Mouse (Mus musculus) testis, postnatal 10 days (tissue): ENCODE measurements at regions not wholly inside any gene's neighbourhood (a gene's known extent, or its start where the extent isn't known, plus 50 kb on each side); places are given as distances from the start of the nearest gene placed in this dataset.

Experiments
- DNase-seq: peaks from one replicate; pipeline ENCODE4 v3.0.0; 2021; ENCODE audit warnings: low spot score

DNA sequence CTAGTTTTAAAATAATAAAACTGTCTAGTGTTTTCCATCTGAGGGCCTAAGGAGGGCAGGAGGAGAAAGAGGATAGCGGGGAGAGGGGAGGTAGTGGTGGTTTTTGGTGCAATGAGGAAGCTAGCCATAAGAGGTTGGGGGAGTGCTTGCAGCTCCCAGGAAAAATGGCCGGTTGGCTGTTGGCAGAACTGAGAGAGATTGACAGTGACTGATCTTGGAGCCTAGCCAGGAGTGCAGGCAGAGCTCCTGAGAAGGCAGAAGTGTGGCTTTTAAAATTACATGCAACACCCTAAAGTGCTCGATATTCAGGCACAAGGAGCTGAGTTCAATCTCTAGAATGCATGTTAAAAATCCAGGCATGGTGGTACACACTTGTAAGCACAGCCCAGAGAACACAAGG lies 938.3 kb upstream of the 2610301B20Rik start:
- DNase-seq = no peak

DNA sequence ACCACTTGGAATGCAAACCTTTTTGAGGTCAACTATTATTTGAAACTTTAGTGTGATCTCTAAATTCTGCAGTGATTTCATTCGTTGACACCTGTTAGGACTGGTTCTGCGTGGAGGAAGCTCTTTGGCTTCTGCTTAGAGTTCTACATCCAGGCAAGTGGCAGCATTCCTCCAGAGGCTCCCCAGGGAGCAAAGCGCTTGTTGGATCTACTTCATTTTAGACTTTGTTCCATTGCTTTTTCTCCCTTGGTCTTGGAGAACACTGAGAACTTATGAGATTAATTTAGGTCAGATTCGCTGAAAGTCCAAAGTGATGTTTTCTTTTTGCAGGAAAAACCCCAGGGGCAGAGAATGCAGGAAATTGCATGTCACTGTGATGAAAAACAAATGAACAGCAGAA lies 922.9 kb upstream of the 2610301B20Rik start:
- DNase-seq = no peak

- no peak for DNase-seq
Measured at GRCm38 (mm10) chr4:9974631-9975030, 899.7 kb upstream of the 2610301B20Rik start.

GRCm38 (mm10) chr4:9981354-9982040 lies 892.8 kb upstream of the 2610301B20Rik start:
- no peak for DNase-seq

GRCm38 (mm10) chr4:9982786-9983525 lies 891.3 kb upstream of the 2610301B20Rik start:
- DNase-seq = no peak

DNA sequence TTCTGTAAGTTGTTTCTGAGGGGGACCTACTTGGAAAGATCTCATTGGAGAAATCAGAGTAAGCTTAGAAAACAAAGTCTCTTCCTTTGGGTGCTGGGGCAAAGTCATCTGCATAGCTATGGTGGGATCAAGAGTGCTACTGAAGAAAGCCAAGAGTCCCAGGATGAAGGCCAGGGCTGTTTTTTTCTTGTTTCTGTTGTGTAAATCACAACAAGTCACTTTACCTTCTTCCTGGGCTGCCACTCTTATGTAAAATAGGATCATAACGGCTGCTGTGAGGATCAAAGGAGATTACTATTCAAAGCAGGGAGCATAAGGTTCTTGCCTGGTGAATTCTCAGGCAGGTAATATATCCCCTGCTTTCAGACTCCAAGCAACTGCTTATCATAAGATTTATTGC lies 880.4 kb upstream of the 2610301B20Rik start:
- no peak for DNase-seq

DNA sequence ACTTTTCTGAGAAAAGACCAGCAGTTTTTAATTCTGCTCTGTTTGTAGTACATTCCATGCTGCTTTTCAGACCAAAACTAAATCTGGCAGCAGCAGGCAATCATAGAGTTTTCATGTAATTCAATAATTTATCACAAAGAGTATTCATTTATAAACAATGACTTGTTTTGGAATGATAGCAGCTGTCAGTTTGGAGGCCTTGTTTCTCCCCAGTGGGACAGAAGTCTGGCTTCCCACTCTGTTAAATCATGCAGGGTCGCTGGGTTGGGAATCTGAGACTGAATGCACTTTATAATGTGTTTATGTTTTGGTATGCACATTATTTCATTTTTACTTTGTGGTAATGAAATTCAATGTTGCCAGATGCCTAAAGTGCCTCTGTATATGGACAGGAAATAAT lies 879.8 kb upstream of the 2610301B20Rik start:
- no peak for DNase-seq

DNA sequence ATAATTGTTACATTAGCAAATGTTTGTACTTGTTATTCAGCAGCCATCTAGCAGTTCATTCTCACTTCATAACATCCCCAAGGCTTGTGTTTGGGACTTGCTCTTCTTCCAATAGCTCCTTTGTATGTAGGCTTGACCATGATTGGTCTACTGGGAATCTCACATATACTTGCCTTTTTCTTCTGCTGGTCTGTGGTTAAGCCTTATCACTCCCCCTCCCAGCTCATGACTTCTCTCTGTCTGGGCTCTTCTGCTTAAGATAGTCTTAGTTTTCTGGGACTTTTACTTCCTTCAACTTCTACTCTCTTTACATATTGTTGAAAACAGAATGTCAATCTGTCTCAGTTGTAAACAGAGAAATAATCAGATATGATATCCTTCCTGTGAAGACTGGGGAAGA lies 844.0 kb upstream of the 2610301B20Rik start:
- DNase-seq = no peak

- DNase-seq = no peak
Measured at GRCm38 (mm10) chr4:10031764-10032163, 842.5 kb upstream of the 2610301B20Rik start.

DNA sequence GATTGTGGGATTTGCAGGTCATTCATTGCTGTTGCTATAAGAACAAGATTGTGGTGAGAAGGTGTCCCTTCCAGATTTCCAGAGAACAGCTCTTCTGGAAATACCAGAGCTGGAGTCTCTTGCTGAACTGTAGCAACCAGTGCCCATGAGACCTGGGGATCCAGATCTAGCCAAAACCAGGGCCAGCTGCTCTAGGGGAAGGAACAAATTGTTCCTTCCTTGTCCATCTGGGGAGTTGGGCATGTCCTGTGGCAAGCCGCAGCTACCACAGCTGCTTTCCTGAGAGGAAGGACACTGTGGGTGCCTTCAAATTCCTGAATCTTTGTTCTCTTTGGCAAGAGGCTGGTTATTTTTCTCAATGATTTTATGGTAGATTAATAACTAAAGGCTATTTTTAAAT lies 839.0 kb upstream of the 2610301B20Rik start:
- no peak for DNase-seq

DNA sequence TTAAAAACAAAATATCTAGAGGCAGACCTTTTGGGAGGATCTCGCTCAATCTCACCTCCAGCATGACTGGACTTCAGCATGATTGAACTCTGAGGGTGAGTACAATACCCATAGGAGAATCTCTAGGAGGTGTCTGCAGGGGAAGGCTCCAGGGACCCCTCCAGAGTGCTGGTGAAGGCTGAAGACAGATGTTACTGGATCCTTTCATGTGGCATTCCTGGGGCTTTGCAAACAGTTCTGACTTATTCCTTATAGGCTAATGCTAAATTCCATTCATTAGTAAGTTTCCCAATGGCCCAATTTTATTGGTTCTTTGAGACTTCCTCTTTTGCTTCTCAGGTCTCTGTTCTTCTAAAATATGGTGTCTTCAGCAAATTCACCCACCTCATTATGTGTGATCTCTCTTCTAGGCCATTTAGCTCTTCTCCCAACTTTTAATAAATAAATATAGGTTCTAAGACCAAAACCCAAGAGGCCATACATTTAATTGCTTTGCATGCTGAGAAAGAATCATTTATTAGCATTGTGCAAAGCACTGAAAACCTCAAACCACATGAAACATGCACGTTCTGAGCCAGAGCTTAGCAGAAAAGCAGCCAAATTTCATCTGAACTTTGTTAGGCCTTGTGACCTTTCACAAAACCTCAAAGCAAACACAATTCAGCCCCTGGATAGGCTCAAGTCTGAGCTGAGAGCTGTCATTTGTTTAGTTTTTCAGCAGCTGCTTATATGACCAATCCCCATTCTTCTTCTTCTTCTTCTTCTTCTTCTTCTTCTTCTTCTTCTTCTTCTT lies 832.8 kb upstream of the 2610301B20Rik start:
- no peak for DNase-seq

DNA sequence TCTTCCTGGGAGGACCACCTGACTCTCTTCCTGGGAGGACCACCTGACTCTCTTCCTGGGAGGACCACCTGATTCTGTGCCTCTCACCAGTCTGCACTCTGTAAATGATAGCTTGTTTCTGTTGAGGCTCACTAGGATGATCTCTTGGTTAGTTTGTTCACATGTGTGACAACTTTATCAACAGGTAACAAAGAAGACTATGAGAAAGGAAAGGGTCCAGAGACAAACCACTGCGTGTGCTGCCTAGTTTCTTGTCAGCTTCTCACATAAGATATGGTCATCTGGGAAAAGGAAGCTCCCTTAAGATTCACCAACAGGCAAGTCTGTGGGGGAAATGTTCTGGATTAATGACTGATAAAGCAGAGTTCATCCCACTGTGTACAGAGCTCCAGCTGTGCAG lies 825.5 kb upstream of the 2610301B20Rik start:
- no peak for DNase-seq

DNA sequence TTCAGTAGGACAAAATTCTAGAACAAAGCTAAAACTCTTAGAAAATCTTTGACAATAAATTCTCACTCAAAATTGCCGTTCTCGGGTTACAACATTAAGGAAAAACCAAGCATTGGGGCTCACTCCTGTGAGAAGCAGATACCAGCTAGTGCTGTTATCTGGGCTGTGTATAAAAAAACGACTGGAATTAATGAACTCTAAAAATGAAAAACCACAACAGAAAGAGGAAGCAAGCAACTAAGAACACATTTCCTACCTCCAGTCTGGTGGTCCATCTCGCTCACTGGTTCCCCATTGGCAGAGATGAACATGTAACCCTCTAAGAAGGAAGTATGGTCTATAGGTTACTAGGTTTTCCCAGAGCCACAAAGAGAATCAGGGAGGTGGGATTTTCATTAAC lies 824.9 kb upstream of the 2610301B20Rik start:
- DNase-seq = no peak

DNA sequence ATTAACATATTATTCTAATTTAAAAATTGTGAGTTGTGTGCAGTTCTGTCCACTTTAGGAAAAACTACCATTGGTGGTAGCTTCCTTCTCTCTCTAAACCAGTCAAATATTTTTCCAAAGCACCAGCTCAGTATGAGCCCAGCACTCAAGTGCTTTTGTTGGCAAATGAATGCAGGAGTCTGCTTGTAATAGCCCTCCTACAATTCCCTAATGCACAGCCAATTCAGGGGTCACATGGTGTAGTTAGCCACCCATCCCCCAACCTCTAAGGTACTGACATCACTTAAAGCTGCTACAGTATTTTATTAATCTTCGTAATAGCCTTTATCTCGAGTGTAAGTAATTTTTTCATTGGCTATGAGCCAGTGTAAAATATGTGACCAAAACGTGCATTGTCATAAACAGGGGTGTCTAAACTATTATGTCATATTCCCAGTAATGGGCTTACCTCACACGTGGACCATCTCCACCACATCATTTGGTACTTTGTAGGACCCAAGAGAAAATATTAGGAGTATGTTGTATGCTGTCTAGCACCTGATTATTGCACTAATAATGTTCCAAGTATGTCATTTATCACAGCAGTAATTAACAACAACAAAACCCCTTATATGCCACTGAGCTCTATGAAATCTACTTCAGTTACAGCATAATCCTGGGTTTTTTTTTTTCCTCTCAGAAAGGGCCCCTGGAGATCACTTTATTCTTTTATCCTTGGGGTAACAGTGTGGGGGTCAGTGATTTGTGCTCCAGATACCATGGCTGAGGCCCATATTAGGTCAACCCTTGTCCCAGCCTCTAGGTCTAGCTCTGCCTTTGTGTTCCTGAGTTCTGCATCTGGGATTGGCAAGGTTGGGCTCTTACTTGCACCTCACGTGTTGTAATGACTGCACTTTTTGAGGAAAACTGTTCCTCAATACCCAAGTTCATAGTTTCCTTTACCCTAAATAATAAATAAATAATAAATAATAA lies 822.7 kb upstream of the 2610301B20Rik start:
- no peak for DNase-seq

DNA sequence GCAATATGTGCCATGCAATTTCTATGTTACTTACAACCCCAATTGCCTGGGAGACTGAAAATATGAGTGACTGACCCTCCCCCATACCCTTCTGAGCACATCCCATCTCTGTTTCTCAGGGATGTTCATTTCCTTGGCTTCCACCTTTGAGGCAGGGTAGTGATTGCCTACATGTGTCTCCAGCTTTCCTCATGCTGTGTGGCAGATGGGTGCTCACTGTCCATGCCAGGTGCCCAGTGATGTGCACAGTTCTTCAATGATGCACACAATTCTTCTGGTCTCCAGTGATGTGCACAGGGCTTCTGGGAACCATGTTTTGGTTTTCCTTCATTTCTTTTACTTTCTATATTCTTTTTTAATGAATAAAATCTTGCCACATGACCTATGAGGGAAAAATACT lies 821.4 kb upstream of the 2610301B20Rik start:
- no peak for DNase-seq

DNA sequence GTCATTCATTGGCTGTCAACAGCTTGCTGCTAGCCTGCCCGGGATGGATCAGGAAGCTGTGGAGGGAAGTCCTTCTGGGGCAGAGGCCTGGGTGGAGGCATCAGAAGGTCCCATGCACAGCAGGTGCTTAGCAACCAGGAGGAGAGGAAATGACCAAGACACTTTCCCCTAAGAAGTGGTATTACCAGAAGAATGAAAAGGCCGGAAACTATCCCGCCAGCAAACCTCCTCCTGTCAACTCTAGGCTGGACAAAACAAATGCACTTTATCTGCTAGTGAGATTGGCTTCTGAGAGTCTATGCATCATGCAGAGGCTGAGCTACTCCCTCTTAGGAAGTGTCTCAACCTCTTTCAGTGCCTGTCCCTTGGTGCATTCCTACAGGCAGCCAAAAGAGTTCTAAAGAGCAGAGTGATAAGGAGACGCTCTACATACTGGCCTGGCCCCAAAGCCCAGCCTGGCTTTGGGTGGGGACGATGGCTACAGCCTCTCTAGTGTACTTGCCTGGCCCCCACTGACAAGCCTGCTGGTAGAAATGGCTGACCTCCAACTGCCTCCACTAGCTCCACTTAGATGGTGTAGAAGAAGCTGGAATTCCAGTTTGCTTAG lies 801.7 kb upstream of the 2610301B20Rik start:
- no peak for DNase-seq

DNA sequence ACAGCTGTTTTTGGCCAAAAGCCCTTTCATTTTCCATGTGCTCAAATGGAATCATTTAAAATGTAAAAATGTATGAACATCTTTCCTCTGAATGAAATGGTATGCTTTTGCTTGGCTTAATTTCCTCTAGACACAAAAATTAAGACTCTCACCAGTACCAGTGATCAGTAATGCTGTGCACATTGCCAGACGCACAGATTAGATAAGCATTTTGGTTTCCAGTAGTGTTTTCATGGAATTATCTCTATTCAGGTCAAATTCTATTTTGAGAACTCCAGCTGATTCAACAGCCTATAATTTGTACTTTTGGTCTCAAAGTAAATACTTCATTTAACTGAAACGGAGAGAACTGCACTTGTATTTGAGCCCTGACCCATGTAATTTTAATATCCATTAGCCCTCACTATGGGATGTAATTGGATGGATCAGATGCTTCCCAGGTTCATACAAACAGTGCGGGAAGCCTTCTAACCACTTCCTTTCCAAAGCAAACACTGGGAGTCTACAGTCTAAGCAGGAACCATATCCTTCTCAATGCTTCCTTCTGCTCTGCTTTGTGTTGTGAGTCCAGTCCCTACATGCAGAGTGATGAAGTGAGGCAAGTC lies 794.6 kb upstream of the 2610301B20Rik start:
- no peak for DNase-seq

DNA sequence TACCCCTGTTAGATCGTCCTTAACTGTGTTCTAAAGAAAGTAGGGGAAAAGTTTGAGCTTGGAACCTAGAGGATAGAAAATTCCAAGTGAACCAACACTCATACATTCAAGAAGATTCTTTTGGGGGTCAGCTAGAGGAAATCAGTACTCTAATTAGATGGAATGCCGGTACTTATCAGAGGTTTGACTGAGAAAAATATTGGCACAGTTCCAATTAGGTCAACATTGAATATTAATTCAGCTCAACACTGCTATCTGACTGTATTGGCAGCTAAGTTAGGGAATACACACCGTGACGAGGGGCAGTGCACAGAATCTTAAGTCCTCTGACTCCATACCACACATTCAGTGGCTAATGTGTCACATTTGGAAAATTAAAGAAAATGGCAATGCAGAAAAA lies 759.5 kb upstream of the 2610301B20Rik start:
- DNase-seq = no peak

DNA sequence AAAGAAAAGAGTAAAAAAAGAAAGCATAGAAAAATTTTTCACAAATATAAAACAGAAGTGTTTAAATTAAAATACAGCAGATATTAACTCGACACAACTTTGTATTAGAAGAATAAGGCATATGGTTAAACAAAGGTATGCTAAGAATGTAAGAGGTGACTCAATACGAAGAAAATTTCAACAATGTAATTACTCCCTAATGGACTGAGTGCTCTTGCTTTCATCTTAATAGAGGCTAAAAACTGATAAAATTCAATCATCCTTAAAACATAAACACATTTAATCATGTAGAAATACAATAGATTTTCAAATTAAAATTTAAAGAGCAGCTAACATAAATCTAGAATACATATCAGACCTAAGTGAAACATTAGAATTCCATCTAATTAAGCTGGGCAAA lies 756.3 kb upstream of the 2610301B20Rik start:
- DNase-seq = no peak

GRCm38 (mm10) chr4:10124252-10124651 lies 750.0 kb upstream of the 2610301B20Rik start:
- DNase-seq = no peak
